Mouse (Mus musculus) C2C12 (cell line): ENCODE measurements at regions not wholly inside any gene's neighbourhood (a gene's known extent, or its start where the extent isn't known, plus 50 kb on each side); places are given as distances from the start of the nearest gene placed in this dataset.

Experiments
- CEBPB ChIP-seq: IDR thresholded peaks from one replicate; pipeline ENCODE4 v1.6.1; 2011; ENCODE audit warnings: low read depth, mild to moderate bottlenecking, control low read depth, moderate library complexity
- CTCF ChIP-seq: IDR thresholded peaks from one replicate; pipeline ENCODE4 v1.5.1; 2011; ENCODE audit not compliant: control insufficient read depth, insufficient read depth, insufficient read length
- FOSL1 ChIP-seq: IDR thresholded peaks from one replicate; pipeline ENCODE4 v1.8.0; 2011; ENCODE audit warnings: mild to moderate bottlenecking, low read length; ENCODE audit not compliant: poor library complexity, insufficient read depth, severe bottlenecking
- MAX ChIP-seq: IDR thresholded peaks from one replicate; pipeline ENCODE4 v1.6.1; 2011; ENCODE audit warnings: mild to moderate bottlenecking, control low read depth
- MYOD1 ChIP-seq: IDR thresholded peaks from one replicate; pipeline ENCODE4 v1.6.1; 2011; ENCODE audit warnings: low read depth; ENCODE audit not compliant: control insufficient read depth, insufficient read length
- MYOG ChIP-seq: IDR thresholded peaks from one replicate; pipeline ENCODE4 v1.6.1; 2011; ENCODE audit not compliant: control insufficient read depth, insufficient read length; ENCODE audit errors: extremely low read depth
- USF1 ChIP-seq: IDR thresholded peaks from one replicate; pipeline ENCODE4 v1.6.1; 2011; ENCODE audit warnings: low read depth, mild to moderate bottlenecking, control low read depth, moderate library complexity

- TF ChIP-seq CTCF (no peak), USF1 (no peak), CEBPB (no peak), MYOG (no peak), MYOD1 (no peak), MAX (no peak), FOSL1 (no peak)
These were observed 133.9 kb upstream of the Gli2 start for GRCm38 (mm10) chr1:119187301-119187700.
